Mouse (Mus musculus) embryonic facial prominence, embryonic 11.5 days (tissue): ENCODE data around the gene Pum1. TPM values are rescaled to one million over a fixed set of nuclear protein-coding genes. Genes with fewer than 3 reads are reported as not detected.
A peak's percentile ranks its signal among the peaks of the same experiment; 100 is the strongest.

Source experiments
- ATAC-seq: fragments of 200-750 bp; cut with Nextera tagmentation; replicated peaks from 2 replicates; pipeline ENCODE4 v1.8.0; 2017; ENCODE audit warnings: low read depth; ENCODE audit not compliant: insufficient number of reproducible peaks, low FRiP score, low TSS enrichment
- DNase-seq: peaks from one replicate; pipeline ENCODE4 v3.0.0-alpha.2; 2015; ENCODE audit warnings: low spot score
- H3K27ac ChIP-seq: fragments of 300-500 bp; sonication (generic); replicated peaks from 2 replicates; pipeline ENCODE4 v1.5.1; 2014; ENCODE audit warnings: mild to moderate bottlenecking, low read depth, low read length, control low read depth
- H3K27me3 ChIP-seq: fragments of 300-500 bp; sonication (generic); 2 replicates; pipeline ENCODE4 v1.6.1; 2014; ENCODE audit warnings: mild to moderate bottlenecking, low read length, moderate library complexity, mixed read lengths; ENCODE audit not compliant: control insufficient read depth, insufficient read depth
- H3K36me3 ChIP-seq: fragments of 300-500 bp; sonication (generic); replicated peaks from 2 replicates; pipeline ENCODE4 v1.6.1; 2014; ENCODE audit warnings: low read depth, mild to moderate bottlenecking, low read length, moderate library complexity, mixed read lengths; ENCODE audit not compliant: control insufficient read depth, insufficient read depth
- H3K4me1 ChIP-seq: fragments of 300-500 bp; sonication (generic); 2 replicates; pipeline ENCODE4 v1.6.1; 2014; ENCODE audit warnings: low read length, mixed read lengths; ENCODE audit not compliant: control insufficient read depth, insufficient read depth
- H3K4me2 ChIP-seq: fragments of 300-500 bp; sonication (generic); 2 replicates; pipeline ENCODE4 v1.6.1; 2014; ENCODE audit warnings: low read depth, mild to moderate bottlenecking, control low read depth, low read length, moderate library complexity
- H3K4me3 ChIP-seq: fragments of 300-500 bp; sonication (generic); 2 replicates; pipeline ENCODE4 v1.5.1; 2014; ENCODE audit warnings: low read depth, low read length, control low read depth
- H3K9ac ChIP-seq: fragments of 300-500 bp; sonication (generic); replicated peaks from 2 replicates; pipeline ENCODE4 v1.6.1; 2014; ENCODE audit warnings: mild to moderate bottlenecking, control low read depth, low read length
- H3K9me3 ChIP-seq: fragments of 300-500 bp; sonication (generic); replicated peaks from 2 replicates; pipeline ENCODE4 v1.6.1; 2016; ENCODE audit warnings: mild to moderate bottlenecking, low read length, inconsistent platforms, mixed read lengths; ENCODE audit not compliant: control insufficient read depth
- WGBS: fragments of 180-500 bp; shearing (Covaris S2); extraction: QIAGEN DNeasy Blood & Tissue Kit; methylation state at CpG from one replicate; pipeline ENCODE4 v1.1.7; 2014; 5-methylcytosine and 5-hydroxymethylcytosine counted together
- polyA plus RNA-seq: library from polyadenylated mRNA; unstranded; fragments of >200 nt; fragmentation: Nextera tagmentation; extraction: Ambion mirVana; gene quantifications from 2 replicates; pipeline ENCODE4 v1.2.1, GENCODE M21; 2014

Pum1 gene
- polyA plus RNA-seq, 1 experiment from 2014 or later: 88.5 TPM

GRCm38 (mm10) chr4:130701061-130701460, 37.9 kb downstream of the Pum1 start:
- Histone ChIP-seq H3K27me3 (no peaks in the 10 kb centered on the region), H3K4me2 (no peak overlapping the region), H3K27ac (no peak overlapping the region), H3K9ac (no peak overlapping the region), H3K4me3 (no peak overlapping the region), H3K9me3 (no peaks in the 10 kb centered on the region), H3K36me3 (peaks cover 7% of the 10 kb centered on the region), H3K4me1 (no peaks in the 10 kb centered on the region)
- DNase-seq: no peak
- no peak for ATAC-seq
- 89% methylated on average over 2 of the region's 2 CpGs for WGBS

- H3K9ac ChIP-seq: no peak overlapping the region
- H3K36me3 ChIP-seq: peaks cover 7% of the 10 kb centered on the region
- H3K27ac ChIP-seq: no peak overlapping the region
- no peak overlapping the region for H3K4me3 ChIP-seq
- no peak for ATAC-seq
- WGBS: 96% methylated on average over 3 of the region's 3 CpGs
- no peaks in the 10 kb centered on the region for H3K27me3 ChIP-seq
- no peaks in the 10 kb centered on the region for H3K4me1 ChIP-seq
- no peak overlapping the region for H3K4me2 ChIP-seq
- DNase-seq: no peak
- no peaks in the 10 kb centered on the region for H3K9me3 ChIP-seq
Observed at GRCm38 (mm10) chr4:130702835-130703535, 39.9 kb downstream of the Pum1 start.

- WGBS: 98% methylated on average over 3 of the region's 3 CpGs
- Histone ChIP-seq H3K4me1 (no peaks in the 10 kb centered on the region), H3K27me3 (no peaks in the 10 kb centered on the region), H3K4me3 (no peak overlapping the region), H3K9me3 (no peaks in the 10 kb centered on the region), H3K9ac (no peak overlapping the region), H3K36me3 (peaks cover 7% of the 10 kb centered on the region), H3K4me2 (no peak overlapping the region), H3K27ac (no peak overlapping the region)
- ATAC-seq (no peak), DNase-seq (no peak)
Observed at GRCm38 (mm10) chr4:130703601-130704000, 40.5 kb downstream of the Pum1 start.

GRCm38 (mm10) chr4:130704615-130705014, 41.5 kb downstream of the Pum1 start:
- DNase-seq (no peak), ATAC-seq (no peak)
- Histone ChIP-seq H3K36me3 (peaks cover 7% of the 10 kb centered on the region), H3K4me3 (no peak overlapping the region), H3K27ac (no peak overlapping the region), H3K4me2 (no peak overlapping the region), H3K27me3 (no peaks in the 10 kb centered on the region), H3K9me3 (no peaks in the 10 kb centered on the region), H3K4me1 (no peaks in the 10 kb centered on the region), H3K9ac (no peak overlapping the region)
- 96% methylated on average over 4 of the region's 4 CpGs for WGBS

- peaks cover 7% of the 10 kb centered on the region for H3K36me3 ChIP-seq
Observed at GRCm38 (mm10) chr4:130706215-130707000, 43.3 kb downstream of the Pum1 start.

GRCm38 (mm10) chr4:130711353-130711848, 48.3 kb downstream of the Pum1 start:
- Histone ChIP-seq H3K4me2 (no peak overlapping the region), H3K27me3 (no peaks in the 10 kb centered on the region), H3K9ac (no peak overlapping the region), H3K27ac (no peak overlapping the region), H3K4me1 (no peaks in the 10 kb centered on the region), H3K4me3 (no peak overlapping the region), H3K9me3 (no peaks in the 10 kb centered on the region), H3K36me3 (no peaks in the 10 kb centered on the region)
- no peak for ATAC-seq
- WGBS: 60% methylated on average over 5 of the region's 5 CpGs
- no peak for DNase-seq

More at GRCm38 (mm10) chr4:130706215-130707000, 43.3 kb downstream of the Pum1 start:
- H3K4me2 ChIP-seq: no peak overlapping the region
- DNase-seq: no peak
- H3K4me1 ChIP-seq: no peaks in the 10 kb centered on the region
- ATAC-seq: no peak
- no peaks in the 10 kb centered on the region for H3K27me3 ChIP-seq
- no peak overlapping the region for H3K27ac ChIP-seq
- 85% methylated on average over 3 of the region's 3 CpGs for WGBS
- no peak overlapping the region for H3K4me3 ChIP-seq
- H3K9me3 ChIP-seq: no peaks in the 10 kb centered on the region
- no peak overlapping the region for H3K9ac ChIP-seq

GRCm38 (mm10) chr4:130712341-130712740, 49.2 kb downstream of the Pum1 start:
- Histone ChIP-seq H3K36me3 (no peaks in the 10 kb centered on the region), H3K4me1 (no peaks in the 10 kb centered on the region), H3K9ac (no peak overlapping the region), H3K27me3 (no peaks in the 10 kb centered on the region), H3K27ac (no peak overlapping the region), H3K9me3 (no peaks in the 10 kb centered on the region), H3K4me2 (no peak overlapping the region), H3K4me3 (no peak overlapping the region)
- ATAC-seq (0 out of 2 replicates have a peak, but pooled peaks have one; percentile 59), DNase-seq (no peak)
- WGBS: 63% methylated on average over 3 of the region's 3 CpGs

GRCm38 (mm10) chr4:130713430-130713829, 50.3 kb downstream of the Pum1 start:
- DNase-seq (no peak), ATAC-seq (no peak)
- Histone ChIP-seq H3K9me3 (no peaks in the 10 kb centered on the region), H3K9ac (no peak overlapping the region), H3K4me2 (no peak overlapping the region), H3K36me3 (no peaks in the 10 kb centered on the region), H3K27me3 (no peaks in the 10 kb centered on the region), H3K4me3 (no peak overlapping the region), H3K27ac (no peak overlapping the region), H3K4me1 (no peaks in the 10 kb centered on the region)
- 77% methylated on average over 5 of the region's 5 CpGs for WGBS
